Mouse (Mus musculus) lung, postnatal 25 days (tissue): ENCODE data around the gene Fut4.
"Not testable (repeated sequence)": the region's sequence is repeated elsewhere in the genome, so short reads cannot be mapped to it uniquely, and the experiment has no call there.

Experiments used
- DNase-seq: peaks from one replicate; pipeline ENCODE4 v3.0.0; 2022; ENCODE audit warnings: low spot score

The Fut4 gene

GRCm38 (mm10) chr9:14726005-14726404 lies 26.2 kb downstream of the Fut4 start:
- no peak for DNase-seq

- DNase-seq, result no peak
Measured at GRCm38 (mm10) chr9:14724755-14725420, 27.3 kb downstream of the Fut4 start.

DNA sequence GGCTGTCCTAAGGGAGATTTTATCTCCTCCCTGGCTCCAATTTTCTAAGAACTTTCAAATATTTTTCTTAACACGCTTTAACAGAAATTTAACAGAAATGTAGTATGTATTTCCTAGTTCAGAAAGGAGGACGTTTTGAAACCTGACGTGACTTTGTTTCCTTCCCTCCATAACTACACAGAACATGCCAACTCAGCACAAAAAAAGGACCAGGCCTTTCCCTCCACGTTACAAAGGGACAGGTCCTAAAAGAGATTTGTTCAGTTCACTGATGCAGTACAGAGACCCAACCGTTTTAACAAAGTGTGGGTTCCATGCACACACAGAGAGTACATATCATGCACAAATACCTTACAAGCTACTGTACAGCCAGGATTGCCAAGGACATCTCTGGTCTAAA lies 30.6 kb downstream of the Fut4 start:
- DNase-seq, result no peak

DNA sequence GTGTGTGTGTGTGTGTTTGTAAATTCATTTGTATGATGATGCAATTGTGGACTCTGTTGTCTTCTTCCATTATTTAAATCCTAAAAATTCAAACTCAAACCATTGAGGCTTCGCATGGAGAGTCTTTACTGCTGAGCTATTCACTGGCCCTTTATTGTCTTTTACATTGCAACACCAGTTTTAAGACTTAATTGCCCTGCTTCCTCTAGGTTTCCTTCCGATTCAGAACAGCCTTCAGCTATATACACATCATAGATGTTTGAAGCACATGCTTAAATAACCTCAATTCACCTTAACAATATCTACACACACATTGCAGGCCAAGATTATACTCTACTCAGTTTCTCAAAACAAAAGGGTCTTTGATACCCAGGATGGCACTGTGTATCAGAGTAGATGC lies 31.8 kb downstream of the Fut4 start:
- no peak for DNase-seq

DNA sequence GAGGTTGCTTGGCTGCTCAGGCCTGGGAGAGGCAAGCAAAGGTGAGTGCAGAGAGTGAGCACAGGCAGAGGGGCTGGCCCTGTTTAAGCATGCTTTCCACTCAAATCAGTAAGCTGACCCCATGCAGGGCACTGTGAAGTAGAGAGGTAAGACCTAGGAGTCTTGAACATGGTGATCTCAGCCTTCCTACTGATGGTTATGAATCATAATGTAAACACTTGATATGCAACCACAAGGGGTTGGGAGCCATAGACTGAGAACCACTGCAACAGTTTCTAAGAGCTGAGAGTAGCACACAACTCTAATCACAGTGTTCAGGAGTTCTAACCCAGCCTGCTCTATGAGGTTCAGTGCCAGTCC lies 33.9 kb downstream of the Fut4 start:
- peak; percentile 56 for DNase-seq

- peak; percentile 39 for DNase-seq
Measured at GRCm38 (mm10) chr9:14717689-14718331, 34.4 kb downstream of the Fut4 start.

DNA sequence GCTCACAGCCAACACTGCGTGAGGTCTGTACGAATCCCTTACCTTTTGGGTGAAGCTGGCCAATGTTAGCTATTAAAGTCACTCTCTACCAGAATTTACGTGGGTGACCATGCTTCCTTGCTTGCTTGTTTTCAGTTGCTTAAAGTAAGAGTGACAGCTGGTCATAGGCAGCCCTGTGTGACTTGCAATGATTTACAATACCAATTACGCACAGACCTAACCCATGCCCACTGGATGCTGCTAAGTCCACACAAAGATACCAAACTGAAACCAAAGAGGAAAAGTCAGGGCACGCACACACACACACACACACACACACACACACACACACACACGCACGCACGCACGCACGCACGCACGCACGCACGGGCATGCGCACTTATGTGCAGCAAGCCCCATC lies 36.9 kb downstream of the Fut4 start:
- no peak for DNase-seq

- no peak for DNase-seq
Measured at GRCm38 (mm10) chr9:14710910-14711309, 41.3 kb downstream of the Fut4 start.

GRCm38 (mm10) chr9:14705321-14706162 lies 46.7 kb downstream of the Fut4 start:
- no peak for DNase-seq

GRCm38 (mm10) chr9:14700795-14701194 lies 51.4 kb downstream of the Fut4 start:
- DNase-seq, result not testable (repeated sequence)

GRCm38 (mm10) chr9:14699288-14699640 lies 52.9 kb downstream of the Fut4 start:
- no peak for DNase-seq

DNA sequence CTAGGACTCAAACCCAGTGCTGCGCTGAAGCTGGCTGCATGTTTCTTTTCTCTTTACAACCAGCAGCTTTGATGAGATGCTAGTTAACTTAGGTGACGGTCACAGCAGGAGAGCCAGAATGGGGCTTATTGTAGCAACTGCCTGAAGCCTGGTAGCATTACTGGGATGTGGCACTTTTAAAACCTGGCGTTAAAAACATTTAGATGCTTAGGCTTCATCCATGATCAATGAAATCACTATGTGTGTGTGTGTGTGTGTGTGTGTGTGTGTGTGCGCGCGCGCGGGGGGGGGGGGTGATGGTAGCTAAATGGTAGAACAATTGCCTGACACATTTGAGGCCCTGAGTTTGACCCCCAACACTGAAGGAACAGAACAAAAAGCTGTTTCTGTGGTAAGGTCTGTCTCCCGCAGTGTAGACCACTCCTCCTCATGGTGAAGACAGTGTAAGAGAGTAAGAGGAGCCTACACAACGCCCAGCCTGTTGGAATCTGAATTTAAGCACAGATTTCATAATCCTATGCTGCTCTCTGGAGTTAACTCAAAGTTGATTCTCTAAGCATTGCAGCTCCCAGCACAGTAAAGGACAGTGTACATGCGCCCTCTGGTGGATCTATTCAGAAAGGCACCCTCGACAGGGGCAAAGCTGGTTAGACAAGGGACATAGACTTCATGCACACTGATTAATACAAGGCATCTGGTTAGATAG lies 53.5 kb downstream of the Fut4 start:
- peak; percentile 91 for DNase-seq
